Mouse (Mus musculus) gastrocnemius, postnatal 4 days (tissue): Measurements from ENCODE around the gene Ccdc38. TPM values are rescaled to one million over a fixed set of nuclear protein-coding genes. Genes with fewer than 3 reads are reported as not detected.

Experiments used
- DNase-seq, 2 experiments: peaks; one replicate each; pipeline ENCODE4 v3.0.0; 2021 to 2022; ENCODE audit warnings: low spot score in 2 of 2, mixed read lengths in 2 of 2
- long read RNA-seq, 2 experiments: library from polyadenylated mRNA; stranded (forward); transcript quantifications; one replicate each; pipeline ENCODE4 v2.0.0; 2021
- total RNA-seq, 2 experiments: library from RNA; stranded (reverse); gene quantifications; 2 replicates each; pipeline ENCODE4 v1.2.3; 2021

Ccdc38 gene
- total RNA-seq: not detected
- long read RNA-seq, experiment 1: 0 reads
- long read RNA-seq, experiment 2: 0 reads

DNA sequence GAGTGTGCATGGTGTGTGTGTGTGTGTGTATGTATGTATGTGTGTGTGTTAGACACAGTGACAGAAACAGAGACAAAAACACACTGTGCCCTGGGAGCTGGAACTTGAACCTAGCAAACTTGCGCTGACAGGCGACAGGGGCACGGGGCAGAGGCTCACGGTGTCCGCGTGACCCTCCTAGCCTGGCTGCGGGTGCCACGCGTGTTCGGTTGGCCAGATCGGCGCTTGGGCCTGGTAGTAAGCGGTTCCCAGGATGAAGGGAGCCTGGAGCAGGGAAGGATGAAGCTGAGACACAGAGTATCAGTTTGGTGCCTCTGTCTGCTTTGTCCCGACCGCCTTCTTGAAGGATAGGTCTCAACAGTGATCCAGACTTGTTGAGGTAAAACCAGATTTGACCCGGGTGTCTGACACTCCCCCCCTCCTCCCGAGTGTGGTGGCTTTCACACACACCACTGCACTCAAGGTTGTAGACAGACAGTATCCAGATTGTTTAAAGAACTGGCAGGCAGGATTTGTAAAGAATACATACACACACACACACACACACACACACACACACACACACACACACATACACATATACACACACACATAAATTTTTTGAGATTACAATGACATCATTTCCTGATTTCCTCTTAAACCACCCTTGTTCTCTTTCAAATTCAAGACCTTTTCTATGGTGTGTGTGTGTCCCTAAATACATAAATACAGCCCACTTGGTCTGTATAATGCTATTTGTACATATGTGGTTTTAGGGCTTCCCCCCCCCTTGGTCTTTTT is at the start of gene Ccdc38:
Gene Ccdc38 (plus strand): TSS at position 202 of the 780 bp plus-strand sequence.
- no peak for DNase-seq

DNA sequence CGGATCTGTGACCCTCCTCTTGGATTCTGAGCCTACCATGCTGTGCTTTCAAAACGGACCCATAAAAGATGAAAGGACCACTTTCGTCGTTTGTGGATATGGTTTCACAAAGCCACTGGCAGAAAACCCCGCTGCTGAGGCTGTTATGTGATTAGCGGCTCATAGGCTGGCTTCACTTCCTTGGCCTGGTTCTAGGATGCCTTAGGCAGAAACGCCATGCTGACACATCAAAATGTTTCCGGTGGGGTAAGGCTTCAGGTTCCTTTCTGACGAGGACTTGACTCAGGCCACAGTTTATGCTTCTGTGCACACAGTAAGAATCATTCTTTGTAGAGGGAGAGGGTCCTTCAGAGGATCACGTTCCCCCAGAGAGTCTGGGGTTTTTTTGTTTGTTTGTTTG is 39.6 kb upstream of the Ccdc38 start:
- no peak for DNase-seq

DNA sequence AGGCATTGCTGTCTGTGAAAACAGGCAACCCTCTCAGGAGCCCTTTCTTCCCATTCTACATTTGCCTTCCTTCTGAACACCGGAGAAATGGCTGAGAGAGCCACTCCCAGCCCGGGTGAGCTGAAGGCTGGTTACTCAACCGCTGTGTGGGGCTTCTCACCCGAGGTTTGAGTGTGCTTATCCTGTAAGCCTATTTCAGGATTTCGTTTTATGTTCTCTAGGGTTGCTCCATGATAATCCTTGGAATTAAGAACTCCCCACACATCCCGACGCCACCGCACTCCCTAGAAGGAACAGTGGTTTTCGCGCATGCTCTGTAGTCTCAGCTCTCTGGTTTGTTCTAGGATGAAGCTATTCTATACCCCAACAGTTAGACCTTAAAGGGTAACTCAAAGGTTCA is 39.1 kb upstream of the Ccdc38 start:
- DNase-seq: no peak

DNA sequence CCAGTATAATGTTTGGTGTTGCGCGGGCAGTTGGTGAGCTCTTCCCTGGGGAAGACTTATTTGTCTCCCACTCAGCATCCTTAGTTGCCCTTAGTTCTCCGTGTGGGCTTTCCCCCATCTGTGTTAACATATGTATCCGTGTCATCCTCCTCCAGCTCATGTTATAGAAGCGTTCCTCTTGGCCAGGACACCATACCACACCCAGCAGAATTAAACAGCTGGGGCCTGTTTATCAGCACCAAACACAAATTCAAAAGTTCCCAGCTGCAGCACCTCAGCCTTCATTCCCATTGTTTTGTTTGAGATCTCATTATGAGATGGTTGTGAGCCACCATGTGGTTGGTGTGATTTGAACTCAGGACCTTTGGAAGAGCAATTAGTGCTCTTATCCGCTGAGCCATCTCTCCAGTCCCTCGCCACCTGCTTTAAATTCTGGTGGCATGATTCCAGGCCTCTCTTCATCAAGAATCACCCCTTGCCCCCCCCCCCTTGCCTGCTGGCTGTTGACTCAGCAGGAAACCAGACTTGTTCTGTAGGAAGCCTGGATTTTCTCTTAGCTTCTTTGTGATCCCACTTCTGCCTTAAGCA is 32.0 kb upstream of the Ccdc38 start:
- DNase-seq: no peak

DNA sequence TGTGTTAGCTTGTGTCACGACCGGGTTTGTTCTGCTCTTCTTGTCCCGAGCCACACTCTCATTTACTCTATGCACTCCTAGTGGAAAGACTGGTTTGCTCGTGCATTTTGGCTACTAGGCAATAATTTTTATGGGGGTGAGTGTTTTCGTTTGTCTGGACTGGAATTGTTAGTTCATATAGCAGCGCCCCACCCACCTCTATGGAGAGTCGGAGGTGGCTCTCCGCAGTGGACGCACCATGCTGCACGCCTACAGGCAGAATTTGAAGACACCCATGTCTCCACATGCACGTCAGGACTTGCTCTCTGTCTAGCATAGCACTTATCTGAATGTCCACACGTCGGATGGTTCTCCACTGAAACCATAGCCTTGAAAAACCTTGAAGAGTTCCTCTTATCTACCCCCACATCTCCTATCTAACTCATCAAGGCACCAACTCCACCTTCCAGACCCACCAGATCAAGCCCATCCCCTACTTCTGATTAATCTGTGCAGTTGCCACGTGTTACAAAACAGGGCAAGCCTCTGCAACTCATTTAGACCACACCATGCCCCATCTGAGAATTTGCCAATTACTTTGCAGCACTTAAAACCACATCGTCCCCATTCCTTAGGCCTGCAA is 30.8 kb upstream of the Ccdc38 start:
- no peak for DNase-seq

DNA sequence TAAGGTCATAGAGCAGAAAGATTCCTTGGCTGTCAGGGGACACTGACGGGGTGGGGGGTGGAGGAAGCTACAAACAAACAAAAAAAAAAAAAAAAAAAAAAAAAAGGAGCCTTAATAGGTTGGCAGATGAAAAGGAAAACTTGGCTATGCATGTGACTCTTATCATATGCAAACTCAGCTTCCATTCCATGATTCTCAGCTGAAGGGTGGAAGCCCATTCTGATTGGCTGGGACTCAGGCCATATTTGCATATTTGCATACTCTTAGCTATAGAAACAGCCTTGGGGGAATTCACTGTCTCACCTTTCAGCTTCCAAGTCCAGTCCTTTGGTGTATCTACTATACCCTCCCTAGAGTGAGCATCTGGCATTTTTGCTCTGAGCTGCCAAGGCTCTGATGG is 25.0 kb upstream of the Ccdc38 start:
- no peak for DNase-seq

DNA sequence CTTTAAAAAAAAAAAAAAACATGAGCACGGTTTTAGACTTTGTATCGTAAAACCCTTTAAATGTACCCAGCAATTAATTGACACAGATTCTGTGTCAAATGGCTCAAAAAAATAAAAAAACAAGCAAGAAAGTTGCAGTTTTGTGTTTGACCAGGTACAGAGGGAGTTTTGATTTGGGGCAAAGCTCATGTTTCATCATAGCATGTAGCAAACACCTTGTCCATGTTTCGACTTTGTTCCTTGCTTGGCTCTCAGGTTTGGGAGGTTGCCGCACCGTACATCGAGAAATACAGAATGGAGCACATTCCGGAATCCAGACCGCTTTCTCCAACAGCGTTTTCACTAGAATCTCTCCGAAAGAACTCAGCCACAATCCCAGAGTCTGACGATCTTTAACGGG is 24.5 kb upstream of the Ccdc38 start:
- DNase-seq: no peak

DNA sequence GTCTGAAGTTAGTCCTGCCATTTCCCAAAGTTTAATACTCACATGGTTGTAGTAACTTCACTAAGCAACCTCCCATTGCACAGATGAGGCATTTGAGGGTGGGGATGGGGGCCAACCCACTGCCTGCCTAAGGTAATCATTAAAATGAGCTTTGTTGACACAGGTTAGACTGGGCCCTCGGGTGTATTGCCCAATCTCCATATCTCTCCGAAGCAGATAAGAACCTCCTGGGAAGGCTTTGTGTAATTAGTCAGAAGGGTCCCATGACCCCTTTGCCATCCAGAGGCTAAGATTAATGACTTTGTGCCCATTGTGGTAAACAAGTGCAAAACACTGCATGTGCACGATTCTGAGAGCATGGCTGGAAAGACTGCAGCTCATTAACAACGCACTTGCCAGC is 22.7 kb upstream of the Ccdc38 start:
- no peak for DNase-seq

DNA sequence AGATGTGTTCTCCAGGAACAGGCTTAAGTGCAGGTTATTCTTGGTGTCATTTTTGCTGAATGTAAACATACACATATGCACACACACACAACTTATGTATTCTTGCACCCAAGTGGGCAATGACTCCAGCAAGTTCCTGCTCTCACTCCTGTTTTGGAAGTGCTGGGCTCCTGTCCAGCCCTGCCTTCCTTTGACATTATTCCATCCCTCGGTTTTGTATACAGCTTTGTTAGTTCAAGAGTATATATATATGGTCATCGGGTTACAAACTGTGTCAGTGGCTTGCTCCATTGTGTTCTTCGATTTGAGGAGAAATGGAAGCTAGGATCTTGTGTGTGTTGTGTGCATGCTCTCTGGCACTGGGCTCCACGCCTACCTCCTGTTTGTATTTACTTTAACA is 22.2 kb upstream of the Ccdc38 start:
- DNase-seq: no peak

DNA sequence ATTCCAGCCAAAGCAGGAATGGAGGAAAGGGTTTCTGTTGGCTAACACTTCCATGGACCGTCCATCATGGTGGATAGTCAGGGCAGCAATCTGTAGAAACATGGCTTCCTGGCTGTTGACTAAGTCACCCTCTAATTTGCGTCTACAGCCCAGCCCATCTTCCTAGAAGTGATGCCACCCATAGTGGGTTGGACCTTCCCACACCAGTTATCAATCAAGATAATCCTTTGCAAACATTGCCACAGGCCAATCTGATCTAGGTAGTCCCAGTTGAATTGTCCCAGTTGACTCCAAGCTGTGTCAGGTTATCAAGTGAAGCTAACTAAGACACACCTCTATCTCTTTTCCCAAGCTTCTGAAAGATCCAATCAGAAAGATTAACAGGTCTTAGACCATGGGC is 21.8 kb upstream of the Ccdc38 start:
- DNase-seq: no peak

DNA sequence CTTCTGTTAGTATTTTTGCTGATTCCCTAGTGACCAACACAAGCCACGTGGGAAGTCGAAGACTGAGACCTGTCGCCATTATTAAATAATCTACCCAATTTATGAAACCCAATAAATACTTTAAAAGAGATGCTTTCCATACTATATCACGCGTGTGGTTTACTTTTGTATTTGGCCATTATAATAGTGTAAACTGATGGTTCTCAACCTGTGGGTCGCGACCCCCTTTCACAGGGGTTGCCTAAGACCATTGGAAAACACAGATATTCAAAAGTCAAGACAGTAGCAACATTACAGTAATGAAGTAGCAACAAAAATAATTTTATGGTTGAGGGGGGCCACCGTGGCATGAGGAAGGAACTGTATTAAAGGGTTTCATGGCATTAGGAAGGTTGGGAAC is 21.3 kb upstream of the Ccdc38 start:
- no peak for DNase-seq

DNA sequence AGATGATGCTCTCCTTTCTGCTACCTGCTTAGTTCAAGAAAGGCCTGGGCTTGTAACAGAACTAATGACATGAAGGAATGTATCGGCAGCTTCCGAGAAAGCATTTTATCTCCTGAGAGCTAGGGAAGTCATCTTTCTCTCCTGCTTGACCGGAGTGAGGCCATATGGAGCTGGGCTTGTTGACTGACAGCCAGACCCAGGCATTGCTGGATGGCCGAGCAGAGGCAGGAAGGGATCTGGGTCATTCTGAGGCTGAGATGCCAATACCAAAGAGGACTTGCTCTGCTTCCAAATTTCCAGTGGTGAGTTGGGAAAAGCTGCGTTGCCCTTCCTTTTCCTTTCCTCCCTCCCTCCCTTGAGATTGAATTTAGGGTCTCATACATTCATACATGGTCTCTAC is 20.7 kb upstream of the Ccdc38 start:
- no peak for DNase-seq

DNA sequence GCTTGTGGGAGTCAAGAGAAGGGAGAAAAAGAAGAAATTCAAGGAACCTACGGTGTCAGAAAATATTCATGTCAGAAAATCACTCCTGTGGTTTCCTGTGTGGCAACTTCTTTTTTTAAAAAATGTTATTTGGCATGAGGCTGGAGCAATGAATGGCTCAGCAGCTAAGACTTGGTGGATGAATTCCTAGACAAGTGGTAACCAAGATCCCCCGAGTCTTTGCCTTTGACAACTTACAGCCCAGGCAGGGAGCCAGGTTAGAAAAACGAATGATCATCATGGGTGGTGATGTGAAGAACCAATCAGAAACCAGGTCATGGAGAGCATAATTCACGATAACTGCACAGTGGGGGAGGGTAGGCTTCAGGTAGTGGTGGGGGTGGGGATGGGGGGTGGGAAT is 19.4 kb upstream of the Ccdc38 start:
- no peak for DNase-seq

DNA sequence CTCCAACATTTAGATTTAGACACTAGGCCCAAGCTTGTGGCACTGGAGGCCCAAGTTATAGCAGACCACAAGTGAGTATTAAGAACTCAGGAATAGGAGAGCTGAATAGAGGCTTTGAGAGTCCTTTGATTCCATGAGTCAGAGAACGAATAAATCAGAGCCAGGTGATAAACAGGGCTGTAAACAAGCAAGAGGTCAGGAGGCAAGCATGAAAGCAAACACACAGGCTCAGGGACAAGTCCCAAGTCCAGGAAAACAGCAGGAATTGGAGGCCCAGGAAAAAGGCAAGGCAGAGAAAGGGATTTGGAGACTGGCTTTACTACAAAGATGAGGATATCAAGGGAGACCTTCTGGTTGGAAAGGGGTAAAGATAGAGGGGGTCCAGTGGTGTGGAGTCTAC is 15.1 kb upstream of the Ccdc38 start:
- no peak for DNase-seq

DNA sequence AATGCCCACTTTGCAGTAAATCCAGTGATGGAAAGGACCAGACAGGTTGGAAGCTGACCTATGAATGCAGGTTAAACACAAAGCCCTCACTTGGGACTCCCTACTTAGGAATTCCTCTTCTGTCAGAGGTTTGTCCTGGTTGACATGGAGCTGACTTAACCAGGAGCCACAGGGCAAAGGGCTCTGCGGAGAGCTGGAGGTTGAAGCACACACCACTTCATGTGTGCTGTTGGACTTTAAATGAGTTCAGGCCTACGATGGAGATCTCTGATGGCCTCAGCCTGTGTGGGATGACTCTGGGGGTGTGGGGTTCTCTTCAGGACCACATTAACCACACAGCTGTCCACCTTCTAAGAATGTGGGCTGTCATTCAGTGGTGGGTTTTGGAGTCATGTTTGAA is 2.1 kb upstream of the Ccdc38 start:
- DNase-seq: no peak

DNA sequence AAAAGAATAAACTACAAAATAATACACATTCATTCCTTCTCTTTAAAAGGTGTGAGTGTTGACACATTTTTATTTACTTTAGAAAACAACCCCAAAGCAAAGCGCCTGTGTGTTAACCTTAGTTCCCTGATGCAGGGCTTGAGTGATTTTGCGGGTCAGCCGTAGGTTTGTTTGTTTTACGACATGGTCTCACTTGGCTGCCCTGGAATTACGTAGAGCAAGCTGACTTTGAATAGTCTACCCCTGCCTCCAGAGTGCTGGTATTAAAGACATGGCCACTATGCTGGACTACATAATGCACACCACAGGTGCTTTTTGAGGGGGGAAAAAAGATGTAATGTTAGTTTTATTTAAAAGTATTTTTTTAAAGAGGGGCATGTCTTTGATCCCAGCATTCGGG is 1.6 kb upstream of the Ccdc38 start:
- no peak for DNase-seq

DNA sequence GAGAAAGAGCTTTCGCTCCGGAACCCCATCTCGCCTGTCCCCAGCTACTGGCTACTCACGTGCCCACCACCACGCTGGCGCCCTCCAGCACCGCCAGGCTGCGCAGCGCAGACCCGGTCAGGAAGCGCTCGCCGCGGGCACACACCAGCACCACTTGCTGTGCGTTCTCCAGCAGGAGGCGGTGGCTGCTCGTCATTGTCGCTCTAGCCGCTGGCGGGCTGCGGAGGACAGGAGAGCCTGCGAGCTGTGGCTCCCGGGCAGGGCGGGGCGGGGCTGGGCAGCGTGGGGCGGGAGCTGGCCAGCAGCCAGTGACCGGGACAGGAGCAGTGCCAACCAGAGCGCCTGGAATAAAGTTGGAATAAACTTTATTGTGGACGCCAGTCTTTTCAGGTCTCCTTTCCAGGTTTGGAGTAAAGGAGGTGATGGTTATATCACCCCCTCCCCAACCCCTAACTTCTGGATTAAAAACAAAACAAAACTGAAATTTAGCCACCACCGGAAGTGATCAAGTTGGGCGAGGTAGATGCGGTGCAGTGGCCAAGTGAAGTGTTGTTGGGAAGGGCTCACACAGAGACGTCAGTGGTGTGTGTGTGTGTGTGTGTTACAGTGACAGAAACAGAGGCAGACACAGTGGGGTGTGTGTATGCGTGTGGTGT is 529 bp upstream of the Ccdc38 start, which contains the start of gene Amdhd1:
Gene Amdhd1 (minus strand): TSS at position 259 of the 656 bp plus-strand sequence.
- DNase-seq: peak; percentile 65 to 84

DNA sequence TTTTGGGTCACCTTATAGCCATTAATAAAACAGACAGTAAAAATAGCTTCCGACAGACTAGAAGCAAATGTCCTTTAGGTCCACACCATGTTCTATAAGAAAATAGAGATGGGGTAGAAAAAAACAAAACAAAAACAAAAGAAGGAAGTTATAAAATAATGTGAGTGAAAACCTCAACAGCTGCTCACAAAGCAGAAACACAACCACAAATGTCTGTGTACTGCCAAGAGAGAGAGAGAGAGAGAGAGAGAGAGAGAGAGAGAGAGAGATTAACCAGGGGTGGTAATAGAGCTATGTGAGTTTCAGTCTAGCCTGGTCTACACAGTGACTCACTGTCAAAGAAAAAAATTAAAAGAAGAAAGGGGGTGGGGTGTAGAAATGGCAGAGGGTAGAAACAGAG is 1.2 kb downstream of the Ccdc38 start:
- no peak for DNase-seq

DNA sequence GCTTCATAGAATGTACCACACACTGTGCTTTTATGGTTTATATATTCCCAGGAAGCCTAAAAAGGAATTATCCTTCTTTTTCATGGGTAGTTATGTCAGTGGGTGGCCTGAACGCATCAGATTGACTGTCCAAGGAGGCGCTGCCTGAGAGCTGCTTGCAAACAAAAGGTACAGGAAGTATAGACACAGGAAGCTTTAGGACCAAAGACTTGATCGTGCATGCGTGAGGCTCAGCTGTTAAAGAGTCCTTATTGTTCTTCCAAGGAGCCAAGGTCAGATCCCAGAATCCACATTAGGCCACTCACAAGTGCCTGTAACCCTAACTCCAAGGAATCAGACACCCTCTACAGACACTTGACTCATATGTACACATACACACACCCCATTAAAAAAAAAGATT is 1.9 kb downstream of the Ccdc38 start:
- no peak for DNase-seq

DNA sequence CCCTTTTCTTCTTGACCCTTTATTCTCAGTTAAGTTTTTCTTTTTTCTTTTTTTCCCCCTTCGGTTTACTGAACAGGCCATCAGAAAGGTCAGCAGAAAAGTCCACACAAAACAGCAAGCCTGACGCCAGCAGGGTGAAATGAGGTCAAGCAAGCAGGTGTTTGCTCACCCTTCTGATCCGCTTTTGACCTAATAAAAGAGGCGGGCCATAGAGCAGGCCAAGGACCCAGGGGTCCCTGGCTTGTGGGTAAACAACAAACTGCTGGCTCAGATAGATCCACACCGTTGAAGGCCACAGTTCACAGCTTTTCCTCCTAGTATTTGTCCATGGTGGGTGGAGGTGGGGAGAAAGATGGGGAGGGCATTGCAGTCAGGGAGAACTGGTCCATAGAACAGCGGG is 2.7 kb downstream of the Ccdc38 start:
- DNase-seq: no peak

DNA sequence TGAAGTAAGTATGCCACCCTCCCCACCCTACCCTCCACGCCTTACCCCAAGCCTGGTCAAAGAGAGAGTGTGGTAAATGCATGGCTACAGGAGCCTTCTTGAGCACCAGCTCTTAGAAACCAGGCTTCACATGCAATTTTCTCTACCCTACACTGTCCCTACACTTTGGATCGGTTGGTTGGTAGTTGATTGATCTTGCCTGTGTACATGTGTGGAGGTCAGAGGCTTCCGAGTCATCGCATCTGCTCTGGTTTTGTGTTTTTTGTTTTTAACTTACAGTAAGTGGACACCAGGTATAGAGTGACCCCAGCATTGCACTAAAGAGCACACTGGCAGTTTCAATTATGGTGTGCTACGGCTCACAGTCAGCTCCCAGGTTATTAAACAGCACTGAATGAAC is 3.7 kb downstream of the Ccdc38 start:
- no peak for DNase-seq

DNA sequence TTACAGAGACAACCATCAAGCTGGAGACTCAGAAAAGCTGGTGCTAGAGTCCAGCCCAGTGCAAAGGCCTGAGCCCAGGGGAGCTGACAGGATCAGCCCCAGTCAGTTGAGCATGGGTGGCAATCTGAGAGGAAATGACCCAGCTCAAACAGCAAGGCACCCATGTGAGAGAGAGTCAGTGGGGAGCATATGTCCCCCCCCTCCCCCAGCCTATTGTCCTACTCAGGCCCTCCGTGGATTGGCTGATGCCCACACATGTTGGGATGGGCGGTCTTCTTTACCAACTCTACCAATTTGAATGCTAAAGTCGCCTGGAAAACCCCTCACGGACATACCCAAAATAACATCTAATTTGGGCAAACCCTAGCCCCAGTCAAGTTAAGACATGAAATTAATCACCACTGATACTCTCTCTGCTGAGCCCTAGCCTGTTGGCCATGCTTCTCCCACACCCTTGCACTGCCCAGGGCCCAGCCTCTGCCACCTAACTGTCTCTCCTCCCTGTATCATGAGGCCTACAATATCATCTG is 7.4 kb downstream of the Ccdc38 start:
- DNase-seq: no peak
